Mouse (Mus musculus) liver, embryonic 16.5 days (tissue): ENCODE measurements around the gene Gm14393. TPM values are rescaled to one million over a fixed set of nuclear protein-coding genes. Genes with fewer than 3 reads are reported as not detected.
"Not testable (repeated sequence)": the region's sequence is repeated elsewhere in the genome, so short reads cannot be mapped to it uniquely, and the experiment has no call there.

Source experiments
- ATAC-seq: fragments of 200-750 bp; cut with Nextera tagmentation; 2 replicates; pipeline ENCODE4 v1.8.0; 2017; ENCODE audit warnings: low read depth, mild to moderate bottlenecking, moderate number of reproducible peaks, moderate library complexity
- H3K27ac ChIP-seq: fragments of 300-500 bp; sonication (generic); 2 replicates; pipeline ENCODE4 v1.5.1; 2014; ENCODE audit warnings: mild to moderate bottlenecking, low read length
- H3K27me3 ChIP-seq: fragments of 300-500 bp; sonication (generic); 2 replicates; pipeline ENCODE4 v1.6.1; 2014; ENCODE audit warnings: low read depth, low read length, mixed read lengths; ENCODE audit not compliant: control insufficient read depth, insufficient read depth
- H3K36me3 ChIP-seq: fragments of 300-500 bp; sonication (generic); 2 replicates; pipeline ENCODE4 v1.6.1; 2014; ENCODE audit warnings: mild to moderate bottlenecking; ENCODE audit not compliant: control insufficient read depth, insufficient read depth
- H3K4me1 ChIP-seq: fragments of 300-500 bp; sonication (generic); 2 replicates; pipeline ENCODE4 v1.6.1; 2014; ENCODE audit warnings: low read depth, low read length, mixed read lengths; ENCODE audit not compliant: control insufficient read depth
- H3K4me2 ChIP-seq: fragments of 300-500 bp; sonication (generic); 2 replicates; pipeline ENCODE4 v1.6.1; 2014; ENCODE audit warnings: low read depth, low read length, mixed read lengths
- H3K4me3 ChIP-seq: fragments of 300-500 bp; sonication (generic); 2 replicates; pipeline ENCODE4 v1.5.1; 2014; ENCODE audit warnings: low read depth, mild to moderate bottlenecking, low read length
- H3K9ac ChIP-seq: fragments of 300-500 bp; sonication (generic); 2 replicates; pipeline ENCODE4 v1.6.1; 2014; ENCODE audit warnings: low read depth, low read length
- H3K9me3 ChIP-seq: fragments of 300-500 bp; sonication (generic); replicated peaks from 2 replicates; pipeline ENCODE4 v1.6.1; 2016; ENCODE audit warnings: low read length; ENCODE audit not compliant: control insufficient read depth
- WGBS: fragments of 180-500 bp; shearing (Covaris S2); extraction: QIAGEN DNeasy Blood & Tissue Kit; methylation state at CpG from one replicate; pipeline ENCODE4 v1.1.7; 2014; ENCODE audit not compliant: insufficient replicate concordance; 5-methylcytosine and 5-hydroxymethylcytosine counted together
- polyA plus RNA-seq: library from polyadenylated mRNA; unstranded; fragments of >200 nt; fragmentation: Nextera tagmentation; extraction: Ambion mirVana; gene quantifications from 2 replicates; pipeline ENCODE4 v1.2.1, GENCODE M21; 2015

Gene Gm14393
- not detected in 2 replicates for polyA plus RNA-seq

- not testable (repeated sequence) for H3K4me1 ChIP-seq, H3K27ac ChIP-seq, H3K36me3 ChIP-seq, H3K9ac ChIP-seq, H3K9me3 ChIP-seq, H3K4me3 ChIP-seq, ATAC-seq, H3K27me3 ChIP-seq, H3K4me2 ChIP-seq
- 38% methylated on average over 1 of the region's 1 CpGs for WGBS
Measured at GRCm38 (mm10) chr2:175067681-175068261, at the start of gene Gm14393. Gm14393 (minus strand) TSS chr2:175067781.

GRCm38 (mm10) chr2:175044268-175044667, 23.3 kb downstream of the Gm14393 start:
- H3K36me3 ChIP-seq, H3K27me3 ChIP-seq, H3K9me3 ChIP-seq, H3K4me1 ChIP-seq, H3K4me2 ChIP-seq, H3K9ac ChIP-seq, ATAC-seq, H3K4me3 ChIP-seq, H3K27ac ChIP-seq: not testable (repeated sequence)
- 86% methylated on average over 22 of the region's 27 CpGs for WGBS

Other genes starting within 250 kb of the Gm14393 start
- gene Gm14444, start 57.5 kb downstream of the Gm14393 start, polyA plus RNA-seq = not detected in 2 replicates
- gene Gm14399, start 74.2 kb upstream of the Gm14393 start, polyA plus RNA-seq = 1.6 and 2.3 TPM in 2 replicates
- gene Gm14443, start 108.1 kb upstream of the Gm14393 start, polyA plus RNA-seq = 0.06 and 0.17 TPM in 2 replicates
- 1.5 and 1.8 TPM in 2 replicates for gene Gm14391, start 139.1 kb upstream of the Gm14393 start, polyA plus RNA-seq
- gene Gm14440, start 207.3 kb upstream of the Gm14393 start, polyA plus RNA-seq = 1.3 TPM in 1 of 2 replicates, not detected in the other